Mouse (Mus musculus): Measurements from ENCODE around the gene Pglyrp3. TPM values are rescaled to one million over a fixed set of nuclear protein-coding genes. Genes with fewer than 3 reads are reported as not detected.

Gene Pglyrp3
- 0.26 and 0.73 TPM in 2 replicates for polyA plus RNA-seq (2012; rRNA removed)

GRCm38 (mm10) chr3:92014283-92014682 is at the start of gene Pglyrp3:
TSS of gene Pglyrp3 (plus strand) at chr3:92014583.

Other genes starting within 250 kb of the Pglyrp3 start
- gene Lor, start 68.6 kb downstream of the Pglyrp3 start, polyA plus RNA-seq (2012; rRNA removed): 311 and 1,142 TPM in 2 replicates
- not detected in 2 replicates for gene Prr9, start 109.4 kb downstream of the Pglyrp3 start, polyA plus RNA-seq (2012; rRNA removed)
- gene Lelp1, start 128.2 kb downstream of the Pglyrp3 start, polyA plus RNA-seq (2012; rRNA removed): not detected in 2 replicates
- gene Sprr2a1, start 201.2 kb downstream of the Pglyrp3 start, polyA plus RNA-seq (2012; rRNA removed): 36.4 and 39.0 TPM in 2 replicates
- gene Sprr2a2, start 201.3 kb downstream of the Pglyrp3 start, polyA plus RNA-seq (2012; rRNA removed): 33,133 and 71,165 TPM in 2 replicates

Measured in stomach, adult 2 months (tissue).